Mouse (Mus musculus) intestine, embryonic 15.5 days (tissue): ENCODE measurements around the gene Cdr2. TPM values are rescaled to one million over a fixed set of nuclear protein-coding genes. Genes with fewer than 3 reads are reported as not detected.
"Not testable (repeated sequence)": the region's sequence is repeated elsewhere in the genome, so short reads cannot be mapped to it uniquely, and the experiment has no call there.

Source experiments
- ATAC-seq: fragments of 200-750 bp; cut with Nextera tagmentation; 2 replicates; pipeline ENCODE4 v1.8.0; 2017; ENCODE audit warnings: moderate TSS enrichment, moderate library complexity
- H3K27ac ChIP-seq: fragments of 300-500 bp; sonication (generic); 2 replicates; pipeline ENCODE4 v1.5.1; 2015; ENCODE audit warnings: mild to moderate bottlenecking, inconsistent platforms
- H3K27me3 ChIP-seq: fragments of 300-500 bp; sonication (generic); replicated peaks from 2 replicates; pipeline ENCODE4 v1.6.1; 2015; ENCODE audit warnings: inconsistent platforms
- H3K36me3 ChIP-seq: fragments of 300-500 bp; sonication (generic); 2 replicates; pipeline ENCODE4 v1.6.1; 2015; ENCODE audit warnings: inconsistent platforms
- H3K4me1 ChIP-seq: fragments of 300-500 bp; sonication (generic); replicated peaks from 2 replicates; pipeline ENCODE4 v1.6.1; 2015; ENCODE audit warnings: inconsistent platforms
- H3K4me2 ChIP-seq: fragments of 300-500 bp; sonication (generic); replicated peaks from 2 replicates; pipeline ENCODE4 v1.6.1; 2015; ENCODE audit warnings: mild to moderate bottlenecking, inconsistent platforms
- H3K4me3 ChIP-seq: fragments of 300-500 bp; sonication (generic); replicated peaks from 2 replicates; pipeline ENCODE4 v1.5.1; 2015; ENCODE audit warnings: inconsistent platforms
- H3K9ac ChIP-seq: fragments of 300-500 bp; sonication (generic); 2 replicates; pipeline ENCODE4 v1.6.1; 2015; ENCODE audit warnings: inconsistent platforms
- H3K9me3 ChIP-seq: fragments of 300-500 bp; sonication (generic); 2 replicates; pipeline ENCODE4 v1.6.1; 2016; ENCODE audit warnings: inconsistent platforms
- WGBS: fragments of 180-500 bp; shearing (Covaris S2); methylation state at CpG from one replicate; pipeline ENCODE4 v1.1.7; 2015; 5-methylcytosine and 5-hydroxymethylcytosine counted together
- polyA plus RNA-seq: library from polyadenylated mRNA; unstranded; fragments of >200 nt; fragmentation: Nextera tagmentation; extraction: Ambion mirVana; gene quantifications from 2 replicates; pipeline ENCODE4 v1.2.1, GENCODE M21; 2015

The Cdr2 gene
- polyA plus RNA-seq, 1 experiment from 2014 or later, result 13.1 TPM

GRCm38 (mm10) chr7:121000065-121000822 is 18.1 kb upstream of the Cdr2 start:
- H3K9me3 ChIP-seq, result no peaks in the 10 kb centered on the region
- ATAC-seq, result peak; percentile 83
- H3K4me3 ChIP-seq, result no peak overlapping the region
- 50% methylated on average over 3 of the region's 3 CpGs for WGBS
- no peaks in the 10 kb centered on the region for H3K27me3 ChIP-seq
- no peaks in the 10 kb centered on the region for H3K36me3 ChIP-seq
- no peaks in the 10 kb centered on the region for H3K4me1 ChIP-seq
- H3K27ac ChIP-seq, result peak overlapping the region; percentile 77
- H3K4me2 ChIP-seq, result no peak overlapping the region
- no peak overlapping the region for H3K9ac ChIP-seq

GRCm38 (mm10) chr7:120999021-120999530 is 17.0 kb upstream of the Cdr2 start:
- ATAC-seq, result no peak

GRCm38 (mm10) chr7:120991191-120991590 is 9.1 kb upstream of the Cdr2 start:
- Histone ChIP-seq H3K9me3 (no peaks in the 10 kb centered on the region), H3K27me3 (no peaks in the 10 kb centered on the region), H3K4me3 (no peak overlapping the region), H3K36me3 (no peaks in the 10 kb centered on the region), H3K9ac (no peak overlapping the region), H3K27ac (no peak overlapping the region), H3K4me2 (no peak overlapping the region), H3K4me1 (no peaks in the 10 kb centered on the region)
- no peak for ATAC-seq
- 78% methylated on average over 8 of the region's 8 CpGs for WGBS

More at GRCm38 (mm10) chr7:120999021-120999530, 17.0 kb upstream of the Cdr2 start:
- Histone ChIP-seq H3K4me3 (no peak overlapping the region), H3K27ac (no peak overlapping the region), H3K4me1 (no peaks in the 10 kb centered on the region), H3K36me3 (no peaks in the 10 kb centered on the region), H3K4me2 (no peak overlapping the region), H3K9me3 (no peaks in the 10 kb centered on the region), H3K27me3 (no peaks in the 10 kb centered on the region), H3K9ac (no peak overlapping the region)
- WGBS, result 79% methylated on average over 2 of the region's 2 CpGs

- Histone ChIP-seq H3K4me2 (peak overlapping the region; percentile 79), H3K27ac (peak overlapping the region; percentile 15; the same call in 1 of the 2 replicates), H3K9me3 (no peaks in the 10 kb centered on the region), H3K4me1 (peaks cover 13% of the 10 kb centered on the region; the same call in 1 of the 2 replicates), H3K9ac (peak overlapping the region; percentile 68), H3K4me3 (peak overlapping the region; percentile 86), H3K27me3 (no peaks in the 10 kb centered on the region), H3K36me3 (no peaks in the 10 kb centered on the region)
- ATAC-seq, result no peak
- 8% methylated on average over 7 of the region's 7 CpGs for WGBS
Measured at GRCm38 (mm10) chr7:120982968-120983367, 856 bp upstream of the Cdr2 start.

- peak overlapping the region; percentile 74; the same call in 1 of the 2 replicates for H3K27ac ChIP-seq
- peaks cover 13% of the 10 kb centered on the region; the same call in 1 of the 2 replicates for H3K4me1 ChIP-seq
- peak overlapping the region; percentile 86 for H3K4me3 ChIP-seq
- H3K9ac ChIP-seq, result peak overlapping the region; percentile 81
- peak; percentile 68 for ATAC-seq
- H3K9me3 ChIP-seq, result no peaks in the 10 kb centered on the region
- peak overlapping the region; percentile 90 for H3K4me2 ChIP-seq
- H3K27me3 ChIP-seq, result no peaks in the 10 kb centered on the region
- 5% methylated on average over 39 of the region's 39 CpGs for WGBS
- no peaks in the 10 kb centered on the region for H3K36me3 ChIP-seq
Measured at GRCm38 (mm10) chr7:120980931-120981924, 884 bp downstream of the Cdr2 start.

- ATAC-seq, result no peak
- 71% methylated on average over 4 of the region's 4 CpGs for WGBS
Measured at GRCm38 (mm10) chr7:120980041-120980440, 2.1 kb downstream of the Cdr2 start.

GRCm38 (mm10) chr7:120977063-120977462 is 5.0 kb downstream of the Cdr2 start:
- Histone ChIP-seq H3K4me1 (peaks cover 19% of the 10 kb centered on the region), H3K4me2 (no peak overlapping the region), H3K4me3 (no peak overlapping the region), H3K27me3 (no peaks in the 10 kb centered on the region), H3K9ac (no peak overlapping the region), H3K27ac (no peak overlapping the region), H3K36me3 (no peaks in the 10 kb centered on the region), H3K9me3 (no peaks in the 10 kb centered on the region)
- ATAC-seq, result no peak
- WGBS, result 36% methylated on average over 7 of the region's 7 CpGs

More at GRCm38 (mm10) chr7:120980041-120980440, 2.1 kb downstream of the Cdr2 start:
- Histone ChIP-seq H3K4me3 (no peak overlapping the region), H3K4me2 (no peak overlapping the region), H3K4me1 (peaks cover 13% of the 10 kb centered on the region; the same call in 1 of the 2 replicates), H3K9me3 (no peaks in the 10 kb centered on the region), H3K27ac (no peak overlapping the region), H3K9ac (no peak overlapping the region), H3K36me3 (no peaks in the 10 kb centered on the region), H3K27me3 (no peaks in the 10 kb centered on the region)

GRCm38 (mm10) chr7:120974001-120974400 is 8.1 kb downstream of the Cdr2 start:
- H3K9ac ChIP-seq, result no peak overlapping the region
- no peaks in the 10 kb centered on the region for H3K9me3 ChIP-seq
- 47% methylated on average over 3 of the region's 3 CpGs for WGBS
- H3K4me3 ChIP-seq, result no peak overlapping the region
- no peak for ATAC-seq
- H3K36me3 ChIP-seq, result no peaks in the 10 kb centered on the region
- peaks cover 12% of the 10 kb centered on the region for H3K4me1 ChIP-seq
- no peaks in the 10 kb centered on the region for H3K27me3 ChIP-seq
- no peak overlapping the region for H3K4me2 ChIP-seq
- H3K27ac ChIP-seq, result 0 out of 2 replicates have a peak overlapping the region, but pooled peaks have one; percentile 24

GRCm38 (mm10) chr7:120972471-120972870 is 9.6 kb downstream of the Cdr2 start:
- WGBS, result 86% methylated on average over 2 of the region's 2 CpGs
- ATAC-seq, H3K9ac ChIP-seq, H3K27me3 ChIP-seq, H3K36me3 ChIP-seq, H3K9me3 ChIP-seq, H3K27ac ChIP-seq, H3K4me2 ChIP-seq, H3K4me1 ChIP-seq, H3K4me3 ChIP-seq: not testable (repeated sequence)

- ATAC-seq, result no peak
- Histone ChIP-seq H3K9me3 (no peaks in the 10 kb centered on the region), H3K27me3 (no peaks in the 10 kb centered on the region), H3K36me3 (no peaks in the 10 kb centered on the region), H3K4me1 (peaks cover 10% of the 10 kb centered on the region; the same call in 1 of the 2 replicates), H3K4me3 (no peak overlapping the region), H3K27ac (no peak overlapping the region), H3K9ac (no peak overlapping the region), H3K4me2 (no peak overlapping the region)
- WGBS, result 70% methylated on average over 5 of the region's 5 CpGs
Measured at GRCm38 (mm10) chr7:120970112-120970511, 12.0 kb downstream of the Cdr2 start.

GRCm38 (mm10) chr7:120969221-120969620 is 12.9 kb downstream of the Cdr2 start:
- 0 out of 2 replicates have a peak, but pooled peaks cover 4% of the 10 kb centered on the region for H3K4me1 ChIP-seq
- H3K9ac ChIP-seq, result no peak overlapping the region
- no peaks in the 10 kb centered on the region for H3K27me3 ChIP-seq
- no peaks in the 10 kb centered on the region for H3K9me3 ChIP-seq
- no peak overlapping the region for H3K4me3 ChIP-seq
- WGBS, result 59% methylated on average over 7 of the region's 7 CpGs
- H3K27ac ChIP-seq, result no peak overlapping the region
- no peak overlapping the region for H3K4me2 ChIP-seq
- H3K36me3 ChIP-seq, result no peaks in the 10 kb centered on the region
- ATAC-seq, result peak; percentile 66; the same call in 1 of the 2 replicates

GRCm38 (mm10) chr7:120963126-120963525 is 19.0 kb downstream of the Cdr2 start:
- no peak for ATAC-seq
- no peaks in the 10 kb centered on the region for H3K27me3 ChIP-seq
- H3K4me3 ChIP-seq, result no peak overlapping the region
- peaks cover 3% of the 10 kb centered on the region; the same call in 1 of the 2 replicates for H3K4me1 ChIP-seq
- peaks cover 10% of the 10 kb centered on the region; the same call in 1 of the 2 replicates for H3K36me3 ChIP-seq
- H3K4me2 ChIP-seq, result no peak overlapping the region
- H3K27ac ChIP-seq, result no peak overlapping the region
- no peaks in the 10 kb centered on the region for H3K9me3 ChIP-seq
- WGBS, result 70% methylated on average over 5 of the region's 5 CpGs
- no peak overlapping the region for H3K9ac ChIP-seq
